Mouse (Mus musculus) lung, adult 2 months (tissue): Measurements from ENCODE around the gene Pcbp1.

Experiments
- CTCF ChIP-seq: fragments of 200-500 bp; IDR thresholded peaks from 2 replicates; pipeline ENCODE4 v1.5.1; 2011; ENCODE audit warnings: mild to moderate bottlenecking, low read length, control low read depth; ENCODE audit not compliant: insufficient read depth
- POLR2A ChIP-seq: fragments of 200-500 bp; IDR thresholded peaks from 2 replicates; pipeline ENCODE4 v1.6.1; 2011; ENCODE audit warnings: low read depth, mild to moderate bottlenecking, control low read depth, low read length, borderline replicate concordance; ENCODE audit errors: extremely low read depth

DNA sequence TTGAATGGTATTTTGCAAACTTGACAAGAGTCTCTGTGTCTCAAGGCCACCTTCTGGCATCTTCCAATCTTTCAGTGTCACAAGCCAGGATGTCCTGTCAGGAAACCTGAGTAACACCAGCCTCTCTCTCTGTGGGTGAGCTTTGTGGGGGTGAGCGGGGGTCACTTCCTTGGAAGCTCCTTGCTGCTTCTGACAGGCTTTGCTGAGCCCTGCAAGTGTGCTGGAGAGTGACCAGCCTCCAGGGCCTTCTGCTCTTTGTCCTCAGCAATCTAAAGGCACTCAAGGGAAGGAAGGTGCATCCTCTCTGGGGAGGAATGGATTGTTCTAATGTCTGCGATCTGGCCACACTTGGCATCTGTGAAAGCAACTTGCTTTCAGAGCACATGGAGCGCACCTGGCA, 46.8 kb downstream of the Pcbp1 start:
- TF ChIP-seq CTCF (no peak), POLR2A (no peak)
